In genomic region chr1:167102046-167102445, GRCm38 (mm10) we compare ENCODE assay signal across 27 mouse cellular contexts.
DNase-seq lines count a peak whose midpoint lies in the region; ATAC-seq and TF ChIP-seq lines count a peak whose summit lies in the region.
"Had no signal": no experiment of that assay in that cellular context is flagged by ENCODE, and none has a peak within 500 bp of the region (broad histone marks: within the 10 kb centered on the region; RNA-seq: fewer than 3 reads in every experiment).

No protein-coding gene starts in this region.

- no peak for ATAC-seq in kidney, embryonic 15.5 days (replicated peaks; ENCODE audit: low FRiP score)
- ATAC-seq in hematopoietic stem cell, adult 5-6 weeks (replicated peaks in 1 of 2; ENCODE audit: insufficient read depth in 1 of 2, low FRiP score in 2 of 2, low TSS enrichment in 1 of 2, low read depth in 1 of 2, poor library complexity in 2 of 2, severe bottlenecking in 2 of 2), result peak; percentile 29 to 42; a peak in 1 of 4 replicates
- ATAC-seq: activated CD4-positive, CD25-positive, alpha-beta regulatory T cell, adult 4 months; forebrain, embryonic 15.5 days; hindbrain, postnatal 0 days; intestine, embryonic 15.5 days had no signal

- no peaks in the 10 kb centered on the region for H3K9me3 ChIP-seq in kidney, embryonic 15.5 days (replicated peaks)
- no peaks in the 10 kb centered on the region for H3K9me3 ChIP-seq in CH12.LX (replicated peaks; ENCODE audit: low read length)
- H3K9me3 ChIP-seq: embryonic facial prominence, embryonic 12.5 days; forebrain, embryonic 10.5 days; forebrain, embryonic 15.5 days; heart, embryonic 10.5 days; heart, embryonic 15.5 days; hindbrain, embryonic 12.5 days; intestine, embryonic 15.5 days; liver, embryonic 13.5 days; lung, embryonic 15.5 days; midbrain, embryonic 12.5 days had no signal

- in situ Hi-C loops in CH12.LX (cut with MboI; ENCODE audit: low pct_ligation_motif_present, low pct_unique_long_range_greater_than_20kb, low sequenced_read_pairs), result no loop called here

- no peak overlapping the region for H3K4me2 ChIP-seq in kidney, embryonic 15.5 days
- peak overlapping the region; percentile 16; the same call in 1 of the 2 replicates for H3K4me2 ChIP-seq in CH12.LX (ENCODE audit: insufficient read depth, low read depth, poor library complexity, severe bottlenecking)
- H3K4me2 ChIP-seq: embryonic facial prominence, embryonic 12.5 days; forebrain, embryonic 15.5 days; heart, embryonic 15.5 days; hindbrain, embryonic 12.5 days; intestine, embryonic 15.5 days; liver, embryonic 13.5 days; lung, embryonic 15.5 days; midbrain, embryonic 12.5 days had no signal

- 47% methylated on average over 8 of the region's 8 CpGs for whole genome bisulfite sequencing in kidney, embryonic 15.5 days
- WGBS in cerebellum, adult 2 months, result 73% methylated on average over 8 of the region's 8 CpGs

- TF ChIP-seq POLR2A in CH12.LX (IDR thresholded peaks at IDR 0.05; ENCODE audit: low read depth, low read length), result no peak
- no peak for TF ChIP-seq POLR2A in cerebellum, adult 2 months (IDR thresholded peaks at IDR 0.05; ENCODE audit: borderline replicate concordance, insufficient read depth, low read length)

- TF ChIP-seq RAD21 in CH12.LX (IDR thresholded peaks at IDR 0.05; ENCODE audit: low read depth, low read length), result no peak

- H3K36me3 ChIP-seq in kidney, embryonic 15.5 days, result no peaks in the 10 kb centered on the region
- no peaks in the 10 kb centered on the region for H3K36me3 ChIP-seq in CH12.LX (replicated peaks in 1 of 2; ENCODE audit: control insufficient read depth in 1 of 2, insufficient read depth in 1 of 2, low read length in 1 of 2)
- H3K36me3 ChIP-seq: embryonic facial prominence, embryonic 12.5 days; forebrain, embryonic 10.5 days; forebrain, embryonic 15.5 days; heart, embryonic 10.5 days; heart, embryonic 15.5 days; hindbrain, embryonic 12.5 days; intestine, embryonic 15.5 days; liver, embryonic 13.5 days; lung, embryonic 15.5 days; midbrain, embryonic 12.5 days had no signal

- intact Hi-C loops in gastrocnemius, adult 2 months (cut with DNase I), result no loop called here

- H3K9ac ChIP-seq in kidney, embryonic 15.5 days, result no peak overlapping the region
- no peak overlapping the region for H3K9ac ChIP-seq in CH12.LX (ENCODE audit: insufficient read depth, low read depth)
- H3K9ac ChIP-seq: embryonic facial prominence, embryonic 12.5 days; forebrain, embryonic 15.5 days; heart, embryonic 15.5 days; hindbrain, embryonic 12.5 days; intestine, embryonic 15.5 days; liver, embryonic 13.5 days; lung, embryonic 15.5 days; midbrain, embryonic 12.5 days had no signal

- no peaks in the 10 kb centered on the region for H3K27me3 ChIP-seq in kidney, embryonic 15.5 days
- peaks cover 64% of the 10 kb centered on the region for H3K27me3 ChIP-seq in CH12.LX (replicated peaks)
- H3K27me3 ChIP-seq in cerebellum, adult 2 months (ENCODE audit: control insufficient read depth, insufficient read depth, low read length), result no peaks in the 10 kb centered on the region
- H3K27me3 ChIP-seq: embryonic facial prominence, embryonic 12.5 days; forebrain, embryonic 15.5 days; heart, embryonic 15.5 days; hindbrain, embryonic 12.5 days; intestine, embryonic 15.5 days; liver, embryonic 13.5 days; lung, embryonic 15.5 days; midbrain, embryonic 12.5 days had no signal

- no peak for TF ChIP-seq EP300 in CH12.LX (IDR thresholded peaks at IDR 0.05; ENCODE audit: low read length)

- H3K4me3 ChIP-seq in gastrocnemius, adult 2 months, result peak overlapping the region; percentile 5; the same call in 1 of the 2 replicates
- no peak overlapping the region for H3K4me3 ChIP-seq in kidney, embryonic 15.5 days (replicated peaks)
- no peak overlapping the region for H3K4me3 ChIP-seq in CH12.LX (replicated peaks in 1 of 3; ENCODE audit: low read depth in 2 of 3, low read length in 2 of 3, poor library complexity in 1 of 3)
- H3K4me3 ChIP-seq in cerebellum, adult 2 months (replicated peaks; ENCODE audit: insufficient read depth, low read depth, low read length), result no peak overlapping the region
- H3K4me3 ChIP-seq: embryonic facial prominence, embryonic 12.5 days; forebrain, embryonic 10.5 days; forebrain, embryonic 15.5 days; heart, embryonic 10.5 days; heart, embryonic 15.5 days; hindbrain, embryonic 12.5 days; intestine, embryonic 15.5 days; liver, embryonic 13.5 days; lung, embryonic 15.5 days; midbrain, embryonic 12.5 days had no signal

- dilution Hi-C loops in CH12.LX (cut with MboI; ENCODE audit: extremely low pct_ligation_motif_present, extremely low pct_unique_long_range_greater_than_20kb, low sequenced_read_pairs), result no loop called here

- DNase-seq in gastrocnemius, adult 2 months, result no peak
- DNase-seq in gastrocnemius, postnatal 10 days, result no peak
- DNase-seq in kidney, postnatal 4 days, result peak; percentile 9 to 13
- DNase-seq in CH12.LX (ENCODE audit: extremely low read depth), result no peak
- DNase-seq in heart, adult 18-20 months, result no peak
- no peak for DNase-seq in cerebellum, adult 2 months
- DNase-seq: adrenal gland, adult 2 months; cerebellum, adult 8-10 months; cerebellum, postnatal 25 days; kidney, postnatal 25 days; left cerebral cortex, postnatal 4 days; liver, embryonic 13.5 days; thymus, adult 2 months; thymus, postnatal 36 days had no signal

- no peak overlapping the region for H3K27ac ChIP-seq in gastrocnemius, adult 2 months
- H3K27ac ChIP-seq in kidney, embryonic 15.5 days, result no peak overlapping the region
- no peak overlapping the region for H3K27ac ChIP-seq in CH12.LX (ENCODE audit: insufficient read depth, low read depth)
- H3K27ac ChIP-seq in cerebellum, adult 2 months (ENCODE audit: insufficient read depth, low read length), result no peak overlapping the region
- H3K27ac ChIP-seq: embryonic facial prominence, embryonic 12.5 days; forebrain, embryonic 10.5 days; forebrain, embryonic 15.5 days; heart, embryonic 10.5 days; heart, embryonic 15.5 days; hindbrain, embryonic 12.5 days; hindbrain, postnatal 0 days; intestine, embryonic 15.5 days; liver, embryonic 13.5 days; lung, embryonic 15.5 days; midbrain, embryonic 12.5 days had no signal

- TF ChIP-seq CTCF in gastrocnemius, adult 2 months (IDR thresholded peaks at IDR 0.05), result no peak
- no peak for TF ChIP-seq CTCF in CH12.LX (conservative IDR thresholded peaks at IDR 0.05 in 1 of 2, IDR thresholded peaks at IDR 0.05 in 1 of 2; ENCODE audit: low read depth in 2 of 2, low read length in 2 of 2)
- no peak for TF ChIP-seq CTCF in cerebellum, adult 2 months (IDR thresholded peaks at IDR 0.05; ENCODE audit: borderline replicate concordance, insufficient read depth, low read depth, low read length)

- H3K79me2 ChIP-seq in CH12.LX (replicated peaks; ENCODE audit: control insufficient read depth, extremely low read depth, insufficient read depth, poor library complexity, severe bottlenecking), result no peaks in the 10 kb centered on the region

- H3K4me1 ChIP-seq in kidney, embryonic 15.5 days, result no peaks in the 10 kb centered on the region
- H3K4me1 ChIP-seq in CH12.LX (ENCODE audit: control insufficient read depth in 1 of 2, insufficient read depth in 2 of 2), result no peaks in the 10 kb centered on the region
- H3K4me1 ChIP-seq in cerebellum, adult 2 months (ENCODE audit: control insufficient read depth, insufficient read depth, low read length), result peaks cover 7% of the 10 kb centered on the region; the same call in 1 of the 2 replicates
- H3K4me1 ChIP-seq: embryonic facial prominence, embryonic 12.5 days; heart, embryonic 10.5 days; heart, embryonic 15.5 days; intestine, embryonic 15.5 days; liver, embryonic 13.5 days; lung, embryonic 15.5 days had no signal

TF ChIP-seq in CH12.LX, 34 proteins besides CTCF, POLR2A, EP300 and RAD21:
- TF ChIP-seq SMC3 (IDR thresholded peaks at IDR 0.05; ENCODE audit: low read depth, low read length) (no peak), USF2 (conservative IDR thresholded peaks at IDR 0.05; ENCODE audit: low read depth, low read length) (no peak), CHD2 (IDR thresholded peaks at IDR 0.05; ENCODE audit: low read length) (no peak), RCOR1 (conservative IDR thresholded peaks at IDR 0.05; ENCODE audit: low read depth, low read length) (no peak), MXI1 (IDR thresholded peaks at IDR 0.05; ENCODE audit: low read depth, low read length) (no peak)
TF ChIP-seq in CH12.LX: peak in this region for 0.

Comparison
In these comparisons a context has a peak if more than half of its experiments do, and no peak if none do; other contexts are left out.
1. DNase-seq: peak in kidney, postnatal 4 days (2 of 2); none in gastrocnemius, adult 2 months (single experiment), gastrocnemius, postnatal 10 days (single experiment), CH12.LX (single experiment), heart, adult 18-20 months (0 of 2) and cerebellum, adult 2 months (0 of 2).